Mouse (Mus musculus) lung, postnatal 0 days (tissue): ENCODE results near the gene Coq2.

ENCODE experiments used
- CTCF ChIP-seq: IDR thresholded peaks from 2 replicates; pipeline ENCODE4 v1.5.1; 2016; ENCODE audit warnings: antibody characterized with exemption, mild to moderate bottlenecking
- EP300 ChIP-seq: IDR thresholded peaks from 2 replicates; pipeline ENCODE4 v1.6.1; 2016; ENCODE audit warnings: antibody characterized with exemption, mild to moderate bottlenecking, control low read depth

GRCm38 (mm10) chr5:100638483-100638882 lies 36.5 kb downstream of the Coq2 start:
- TF ChIP-seq CTCF (no peak), EP300 (no peak)
